Mouse (Mus musculus) left cerebral cortex, adult 18-20 months (tissue): ENCODE results near the gene Psen1. TPM values are rescaled to one million over a fixed set of nuclear protein-coding genes. Genes with fewer than 3 reads are reported as not detected.

Source experiments
- DNase-seq, 2 experiments: peaks; one replicate each; pipeline ENCODE4 v3.0.0; 2021 to 2022; ENCODE audit warnings: low spot score in 2 of 2, mixed read lengths in 1 of 2
- total RNA-seq, 2 experiments: library from RNA; stranded (reverse); gene quantifications; 2 replicates each; pipeline ENCODE4 v1.2.3; 2021

The Psen1 gene
- total RNA-seq, 2 experiments from 2014 or later = 59.4 to 72.0 TPM

DNA sequence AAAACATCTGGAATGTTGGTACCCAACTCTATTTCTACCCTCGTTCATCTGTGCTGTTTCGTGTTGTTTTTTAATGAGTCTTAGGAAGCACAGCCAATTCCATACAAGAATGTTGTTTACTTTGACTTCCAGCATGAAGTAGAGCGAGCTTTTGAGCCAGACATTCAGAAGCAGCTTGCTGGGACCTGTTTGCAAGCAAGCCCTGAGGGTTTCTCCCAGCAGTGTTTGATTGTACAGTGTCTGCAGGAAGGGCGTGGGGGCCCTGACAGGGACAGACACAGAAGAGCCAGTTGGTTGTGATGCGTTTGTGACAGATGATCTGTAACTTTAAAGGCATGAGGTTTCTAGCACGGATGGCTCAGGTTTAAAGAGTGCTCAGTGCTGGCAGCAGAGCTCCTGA is 33.3 kb downstream of the Psen1 start:
- DNase-seq = no peak

DNA sequence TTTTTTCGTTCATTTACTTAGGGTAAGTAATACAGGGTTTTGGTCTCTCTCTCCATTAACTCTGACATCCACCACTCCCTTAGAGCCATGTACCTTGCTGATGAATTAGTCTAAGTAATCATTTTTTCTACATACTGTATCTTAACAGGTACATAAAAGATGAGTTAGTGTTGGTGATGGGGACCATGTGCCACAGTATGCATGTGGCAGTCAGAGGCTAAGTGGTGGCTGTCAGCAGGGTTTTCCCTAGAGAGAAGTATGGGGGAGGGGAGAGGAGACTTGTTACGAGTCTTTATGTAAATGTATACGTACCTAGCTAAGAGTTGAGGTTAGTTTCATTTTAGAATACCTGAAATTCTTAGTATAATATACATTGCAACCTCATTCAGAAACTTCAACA is 35.1 kb downstream of the Psen1 start:
- DNase-seq = no peak

DNA sequence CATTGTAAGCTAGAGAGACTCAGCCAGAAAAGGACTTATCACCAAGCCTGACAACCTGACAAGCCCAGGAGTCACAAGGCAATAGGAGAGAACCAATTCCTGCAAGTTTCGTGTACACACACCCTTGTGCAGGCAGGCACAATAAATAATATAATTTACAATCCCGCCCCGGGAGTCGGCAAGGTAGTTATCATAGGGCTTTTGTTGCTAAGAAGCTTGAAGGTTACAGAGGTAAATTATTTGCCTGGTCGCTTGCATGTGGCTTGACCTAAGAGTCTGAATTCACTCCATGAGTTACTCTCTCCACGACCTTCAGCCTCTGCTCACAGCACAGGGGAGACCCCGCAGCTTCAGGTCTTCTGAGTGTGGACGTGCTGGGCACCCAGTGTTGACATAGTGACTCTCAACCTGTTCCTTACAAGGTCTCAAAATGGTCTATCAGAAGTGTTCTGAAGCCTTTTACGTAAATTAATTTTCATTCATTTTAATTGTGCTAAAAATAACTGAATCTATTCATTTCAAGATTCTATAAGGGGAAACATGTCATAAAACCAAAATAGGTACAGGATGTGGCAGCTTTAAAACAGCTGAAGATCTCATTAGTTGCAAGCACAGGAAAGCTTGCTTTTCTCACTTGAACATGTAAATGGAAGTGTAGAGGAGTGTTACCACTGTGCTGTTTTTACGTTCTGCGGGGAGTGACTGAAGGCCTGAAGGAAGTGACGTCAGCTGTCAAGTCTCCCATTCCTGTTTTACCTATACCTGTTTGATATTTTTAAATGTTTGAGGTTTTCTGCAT is 38.8 kb downstream of the Psen1 start:
- DNase-seq = no peak

DNA sequence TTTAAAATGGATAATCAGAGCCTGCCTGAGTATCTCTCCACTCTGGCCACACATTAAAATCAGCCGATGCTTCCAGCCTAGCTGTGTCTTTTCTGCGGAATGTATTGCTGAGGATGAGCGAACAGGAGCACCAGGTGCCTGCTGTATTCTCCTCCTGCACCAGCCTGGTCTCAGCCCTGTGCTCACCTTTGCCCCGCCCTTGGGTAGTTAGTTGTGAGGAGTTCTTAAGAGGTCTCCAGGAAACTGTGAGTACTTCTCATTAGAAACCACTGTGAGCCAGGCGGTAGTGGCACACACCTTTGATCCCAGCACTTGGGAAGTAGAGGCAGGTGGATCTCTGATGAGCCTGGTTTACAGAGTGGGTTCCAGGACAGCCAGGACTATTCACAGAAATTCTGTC is 44.3 kb downstream of the Psen1 start:
- no peak for DNase-seq

DNA sequence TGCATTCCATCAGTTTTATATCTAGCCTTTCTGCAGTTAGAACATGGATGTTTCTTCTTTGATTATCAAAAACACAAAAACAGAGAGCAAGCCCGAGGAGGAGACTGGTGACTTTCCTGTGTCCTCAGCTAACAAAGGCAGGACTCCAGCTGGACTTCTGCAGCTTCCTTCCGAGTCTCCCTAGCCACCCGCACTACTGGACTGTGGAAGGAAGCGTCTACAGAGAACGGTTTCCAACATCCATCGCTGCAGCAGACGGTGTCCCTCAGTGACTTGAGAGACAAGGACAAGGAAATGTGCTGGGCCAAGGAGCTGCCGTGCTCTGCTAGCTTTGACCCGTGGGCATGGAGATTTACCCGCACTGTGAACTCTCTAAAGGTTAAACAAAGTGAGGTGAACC is 46.1 kb downstream of the Psen1 start:
- DNase-seq = no peak

DNA sequence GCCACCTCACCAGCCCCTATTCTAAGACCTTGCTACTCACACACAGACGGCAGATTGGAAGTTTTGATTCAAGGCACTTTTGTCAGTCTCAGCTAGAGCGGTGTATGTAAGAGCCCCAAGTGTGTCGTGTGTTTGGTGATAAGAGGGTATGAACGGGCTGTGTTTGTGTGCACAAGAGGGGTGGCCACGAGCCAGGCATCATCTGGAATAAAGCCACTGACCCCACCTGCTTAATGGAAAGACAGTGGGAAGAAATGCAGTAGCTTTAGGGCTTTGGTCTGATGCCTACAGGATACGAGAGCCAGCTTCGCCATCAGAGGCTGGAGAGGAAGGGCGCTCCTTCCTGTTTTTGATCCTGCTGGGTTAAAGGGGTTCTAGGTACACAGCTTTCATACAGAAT is 48.3 kb downstream of the Psen1 start:
- DNase-seq = no peak

DNA sequence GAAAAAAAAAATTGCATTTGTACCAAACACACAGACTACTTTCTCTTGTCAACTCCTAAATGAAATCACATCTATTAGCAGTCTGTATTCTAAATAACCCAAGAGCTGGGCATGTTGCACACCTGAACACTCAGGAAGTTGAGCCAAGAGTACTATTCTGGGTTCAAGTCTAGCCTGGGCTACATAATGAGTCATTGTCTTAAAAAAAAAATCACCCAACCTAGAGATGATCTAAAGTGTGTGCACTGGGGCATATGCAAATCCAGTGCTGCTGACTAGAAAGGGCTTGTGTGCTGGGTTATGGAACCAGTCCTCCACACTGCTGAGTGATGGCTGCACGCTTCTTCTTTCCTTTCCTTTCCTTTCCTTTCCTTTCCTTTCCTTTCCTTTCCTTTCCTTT is 50.7 kb downstream of the Psen1 start:
- no peak for DNase-seq

DNA sequence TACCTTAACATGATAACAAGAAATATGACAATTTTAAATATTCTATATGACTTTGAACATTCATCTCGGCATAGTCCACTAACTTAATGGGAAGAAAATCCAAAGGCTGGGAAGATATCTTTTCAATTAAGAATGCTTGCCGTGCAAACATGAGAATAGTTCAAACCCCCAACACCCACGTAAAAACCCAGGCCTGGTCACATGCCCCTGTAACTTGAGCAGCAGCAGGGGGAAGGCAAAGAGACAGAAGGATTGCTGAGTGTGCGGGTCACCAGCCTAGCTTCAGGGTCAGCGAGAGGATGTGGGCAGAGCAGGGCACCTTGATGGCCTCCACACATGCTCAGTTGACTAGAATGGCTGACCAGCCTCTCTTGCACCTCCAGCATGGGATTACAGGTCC is 53.8 kb downstream of the Psen1 start:
- DNase-seq = no peak

DNA sequence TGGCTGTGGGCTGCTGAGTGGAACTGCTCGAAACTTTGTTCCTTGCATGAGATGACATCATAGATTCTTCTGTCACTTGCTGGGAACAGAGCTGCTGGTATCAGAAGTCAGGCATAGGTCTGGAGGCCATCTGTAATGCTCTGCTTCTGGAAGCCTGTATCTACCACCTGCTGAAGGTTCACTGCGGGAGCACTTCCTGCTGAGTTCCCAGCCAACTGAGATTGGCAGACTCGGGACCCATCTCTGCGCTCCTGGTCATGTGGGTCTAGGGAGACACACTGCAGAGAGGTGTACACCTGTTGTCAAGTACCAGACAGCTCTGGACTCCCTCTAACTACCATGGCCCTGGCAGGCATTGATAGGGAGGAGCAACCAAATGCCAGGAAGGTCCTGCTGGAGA is 54.9 kb downstream of the Psen1 start:
- no peak for DNase-seq

DNA sequence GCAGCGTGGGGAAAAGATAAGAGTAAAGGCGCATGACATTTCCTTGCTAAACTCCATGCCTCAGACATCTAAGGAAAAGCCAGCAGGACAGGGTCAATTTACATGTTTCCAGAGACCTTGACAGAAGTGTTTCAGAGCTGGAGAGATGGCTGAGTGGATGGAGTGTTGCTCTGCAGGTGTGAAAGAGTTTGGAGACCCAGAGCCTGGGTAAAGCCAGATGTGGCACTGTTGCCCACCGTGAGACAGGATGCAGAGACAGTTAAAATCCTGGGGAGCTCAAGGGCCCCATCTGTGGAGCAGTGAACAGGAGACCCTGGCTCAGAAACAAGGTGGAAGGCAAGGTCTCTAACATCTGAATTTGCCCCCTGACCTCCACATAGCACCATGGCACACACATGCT is 55.8 kb downstream of the Psen1 start:
- DNase-seq = no peak

DNA sequence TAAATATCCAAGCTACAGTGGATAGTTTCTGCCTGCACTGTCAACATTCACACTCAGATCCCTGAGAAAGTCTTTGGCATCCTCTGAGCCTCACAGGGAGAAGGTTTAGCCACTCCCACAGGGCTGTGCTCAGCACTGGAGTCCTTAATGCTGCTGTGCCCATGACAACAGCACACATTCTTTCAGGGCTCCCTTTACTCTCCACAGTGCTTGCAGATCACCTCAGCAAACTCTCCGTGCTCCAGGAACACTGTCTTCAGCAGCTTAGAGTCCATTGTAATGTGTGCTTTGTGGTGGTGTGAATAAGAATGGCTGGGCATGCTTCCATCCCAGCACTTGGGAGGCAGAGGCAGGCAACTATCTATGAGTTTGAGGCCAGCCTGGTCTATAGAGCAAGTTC is 61.2 kb downstream of the Psen1 start:
- DNase-seq = no peak

DNA sequence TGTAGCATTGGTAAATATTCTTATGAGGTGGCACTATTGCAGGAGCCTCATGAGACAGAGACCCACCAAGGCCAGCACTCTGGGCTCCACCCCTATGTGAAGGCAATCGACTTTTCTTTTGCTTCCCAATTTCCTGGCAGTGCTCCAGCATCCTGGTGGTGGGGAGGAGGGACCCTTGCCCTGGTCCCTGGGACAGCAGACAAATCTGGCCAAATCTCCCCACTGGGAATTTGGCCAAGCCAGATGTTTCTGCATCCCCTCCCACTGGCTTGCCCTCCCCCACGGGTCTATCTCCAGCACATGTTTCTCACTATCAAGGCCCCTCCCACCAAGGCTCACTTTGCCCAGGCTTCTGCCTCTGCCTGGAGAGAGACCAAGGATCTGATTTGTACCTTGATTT is 64.5 kb downstream of the Psen1 start:
- no peak for DNase-seq

DNA sequence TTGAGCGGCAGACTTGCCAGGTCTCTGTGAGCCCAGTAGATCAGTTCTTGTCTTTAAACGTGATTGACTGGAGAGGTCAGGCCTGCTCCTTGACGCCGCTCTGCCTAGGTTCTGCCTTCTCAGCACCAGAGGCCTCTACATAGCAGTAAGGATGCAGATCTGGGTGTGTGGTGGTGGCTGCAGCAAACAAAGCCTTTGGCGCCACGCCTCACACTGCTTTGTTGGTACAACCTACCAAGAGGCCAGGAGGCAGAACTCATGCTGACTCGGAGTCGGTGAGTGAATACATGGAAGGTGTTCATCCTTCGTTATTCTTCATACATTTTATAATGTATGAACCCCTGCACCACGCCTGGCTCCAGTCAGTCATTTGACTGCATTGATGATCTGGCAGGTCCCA is 70.8 kb downstream of the Psen1 start:
- no peak for DNase-seq

DNA sequence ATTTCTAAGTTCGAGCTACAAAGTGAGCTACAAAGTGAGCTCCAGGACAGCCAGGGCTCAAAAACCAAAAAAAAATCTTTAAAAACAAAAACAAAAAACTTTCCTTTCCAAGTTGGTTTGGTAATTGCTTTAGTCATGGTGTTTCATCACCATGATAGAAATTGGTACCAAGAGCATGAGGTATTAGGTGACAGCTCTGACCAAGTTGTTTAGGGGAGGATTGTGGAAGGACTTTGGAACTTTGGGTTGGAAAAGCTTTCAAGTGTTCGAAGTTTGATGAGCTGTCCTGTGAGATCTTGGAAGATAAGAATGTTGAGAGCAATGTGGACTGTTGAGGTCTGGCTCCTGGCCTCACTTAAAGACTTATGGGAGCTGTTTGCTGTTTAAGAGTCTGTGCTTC is 72.2 kb downstream of the Psen1 start:
- DNase-seq = no peak

DNA sequence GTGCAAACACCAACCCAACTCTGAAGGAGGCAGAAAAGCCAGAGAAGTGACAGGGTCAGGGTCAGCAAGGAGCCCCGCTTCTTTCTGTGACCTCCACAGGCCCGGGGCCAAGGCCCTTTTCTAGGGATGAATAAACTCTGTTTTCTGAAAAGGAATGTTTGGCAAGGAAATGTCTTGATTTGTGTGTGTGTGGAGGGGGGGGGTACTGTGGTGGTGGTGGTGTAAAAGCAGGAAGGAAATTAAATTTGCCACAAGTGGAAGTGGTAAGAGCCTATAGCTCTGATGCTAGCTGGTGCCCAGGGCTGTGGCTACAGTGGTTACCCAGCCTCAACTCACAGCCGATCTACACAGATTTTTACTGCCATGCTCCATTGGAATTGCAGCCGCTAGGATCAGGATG is 74.8 kb downstream of the Psen1 start:
- DNase-seq = no peak

DNA sequence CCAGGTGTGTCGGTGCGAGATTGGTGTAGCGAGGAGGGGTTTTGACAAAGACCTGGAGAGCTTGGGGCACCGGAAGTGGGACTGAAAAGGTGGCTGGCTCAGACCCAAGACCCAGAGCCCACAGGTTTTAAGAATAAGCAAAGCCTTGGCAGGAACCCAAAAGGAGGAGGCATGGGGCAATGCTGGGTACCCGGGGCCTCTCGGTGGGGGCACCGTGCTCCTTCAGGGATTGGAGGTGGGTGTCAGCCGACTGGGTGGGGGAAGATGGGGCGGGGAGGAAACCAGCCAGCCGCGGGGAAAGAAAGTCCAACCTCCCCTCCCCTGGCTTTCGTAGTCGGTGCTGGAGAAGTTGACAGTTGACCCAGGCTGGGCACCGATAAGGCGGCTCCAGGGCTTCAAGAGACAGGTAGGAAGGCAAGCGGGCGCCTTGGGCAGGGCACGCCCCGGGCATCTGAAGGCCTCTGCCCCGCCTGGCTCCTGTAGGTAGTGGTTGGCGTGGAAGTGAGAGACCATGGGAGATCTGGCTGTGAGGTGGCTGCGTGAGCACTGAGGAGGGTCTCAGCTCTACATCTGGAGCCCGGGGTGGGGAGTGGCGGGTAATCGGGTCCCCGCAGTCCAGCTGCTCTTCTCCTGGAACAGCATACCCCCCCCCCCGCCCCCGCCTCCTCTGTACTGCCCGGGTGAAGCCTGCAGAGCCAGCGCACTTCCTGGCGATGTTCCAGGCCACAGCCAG is 75.5 kb downstream of the Psen1 start, which contains the start of gene Papln:
Gene Papln, plus strand, starts transcription at position 324 of the 733 bp plus-strand sequence.
- no peak for DNase-seq

DNA sequence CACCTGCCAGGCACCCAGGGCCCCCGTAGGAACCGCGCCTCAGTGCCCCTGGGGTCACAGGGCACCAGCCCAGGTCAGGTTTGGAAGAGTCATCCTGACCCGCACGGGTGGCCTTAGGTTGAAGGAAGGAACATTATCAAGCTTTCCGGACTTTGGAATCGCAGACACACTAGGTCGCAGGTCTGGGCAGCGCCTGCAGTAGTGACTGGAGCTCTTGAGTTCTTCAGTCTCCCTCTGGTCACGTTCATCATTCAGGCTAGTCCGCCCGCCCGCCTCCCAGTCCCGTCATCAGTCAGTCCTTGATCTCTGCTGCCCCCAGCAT is 76.1 kb downstream of the Psen1 start:
- DNase-seq = no peak

DNA sequence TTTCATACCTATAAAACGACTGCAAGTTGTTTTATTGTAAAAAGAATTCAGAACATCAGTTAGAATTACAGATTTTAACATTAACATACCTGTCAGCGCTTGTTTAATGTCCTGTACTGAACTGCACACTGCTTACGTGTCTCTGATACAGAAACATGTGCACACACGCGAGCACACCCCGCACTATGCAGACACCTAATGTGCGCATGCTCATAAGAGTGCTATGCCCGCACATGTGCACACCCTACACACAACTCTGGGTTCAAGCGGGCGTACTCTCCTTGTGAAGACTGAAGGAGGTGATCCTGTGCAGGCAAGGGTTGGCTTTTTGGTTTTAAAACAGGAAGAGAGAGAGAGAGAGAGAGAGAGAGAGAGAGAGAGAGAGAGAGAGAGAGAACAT is 76.6 kb downstream of the Psen1 start:
- DNase-seq = no peak

DNA sequence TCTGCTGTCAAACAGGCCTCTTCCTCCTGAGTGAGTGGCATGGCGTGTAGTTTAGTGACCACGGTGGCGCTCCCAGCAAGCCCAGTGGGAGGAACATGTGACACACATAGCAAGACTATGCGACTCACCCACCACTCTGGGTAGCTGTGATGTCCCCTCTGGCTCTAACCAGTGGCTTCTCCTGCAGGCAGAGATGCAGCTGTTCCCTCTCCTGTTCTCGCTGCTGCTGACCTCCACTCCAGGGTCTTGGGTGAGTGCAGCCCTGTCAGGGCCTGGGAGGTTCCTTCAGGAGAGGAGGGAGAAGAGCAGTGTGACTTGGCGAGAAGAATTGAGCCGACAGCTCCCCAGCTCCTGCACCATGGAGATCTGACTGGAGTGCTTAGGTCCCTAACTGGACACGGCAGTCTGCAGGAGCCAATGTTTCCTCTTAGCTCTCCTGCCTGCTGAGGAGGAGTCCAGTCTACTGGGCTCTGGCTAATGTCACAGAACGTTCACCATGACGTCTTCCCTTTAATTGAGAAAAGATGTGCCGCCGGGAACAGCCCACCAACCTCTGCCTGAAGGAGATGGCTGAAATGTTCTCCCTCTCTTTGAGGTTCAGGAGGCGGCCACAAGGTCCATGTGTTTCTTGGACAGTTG is 78.1 kb downstream of the Psen1 start:
- no peak for DNase-seq

DNA sequence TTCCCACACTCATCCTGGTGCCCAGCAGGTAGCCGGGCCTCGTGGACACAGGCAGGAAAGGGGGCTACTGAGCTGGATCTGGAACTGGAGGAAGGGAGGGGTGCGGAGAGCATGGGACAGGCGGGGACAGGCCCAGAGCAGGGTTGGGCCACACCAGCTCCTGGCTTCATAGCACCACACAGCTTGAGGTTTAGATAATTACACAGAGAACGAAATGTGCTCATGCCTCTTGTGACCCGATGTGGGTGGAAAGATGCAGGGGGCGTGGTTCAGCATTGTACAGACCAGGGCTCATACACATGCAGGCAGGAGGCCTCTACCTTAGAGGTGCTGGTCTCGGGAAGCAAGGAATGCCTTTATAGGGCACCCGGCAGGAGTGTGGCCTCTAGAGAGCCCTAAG is 79.9 kb downstream of the Psen1 start:
- no peak for DNase-seq

DNA sequence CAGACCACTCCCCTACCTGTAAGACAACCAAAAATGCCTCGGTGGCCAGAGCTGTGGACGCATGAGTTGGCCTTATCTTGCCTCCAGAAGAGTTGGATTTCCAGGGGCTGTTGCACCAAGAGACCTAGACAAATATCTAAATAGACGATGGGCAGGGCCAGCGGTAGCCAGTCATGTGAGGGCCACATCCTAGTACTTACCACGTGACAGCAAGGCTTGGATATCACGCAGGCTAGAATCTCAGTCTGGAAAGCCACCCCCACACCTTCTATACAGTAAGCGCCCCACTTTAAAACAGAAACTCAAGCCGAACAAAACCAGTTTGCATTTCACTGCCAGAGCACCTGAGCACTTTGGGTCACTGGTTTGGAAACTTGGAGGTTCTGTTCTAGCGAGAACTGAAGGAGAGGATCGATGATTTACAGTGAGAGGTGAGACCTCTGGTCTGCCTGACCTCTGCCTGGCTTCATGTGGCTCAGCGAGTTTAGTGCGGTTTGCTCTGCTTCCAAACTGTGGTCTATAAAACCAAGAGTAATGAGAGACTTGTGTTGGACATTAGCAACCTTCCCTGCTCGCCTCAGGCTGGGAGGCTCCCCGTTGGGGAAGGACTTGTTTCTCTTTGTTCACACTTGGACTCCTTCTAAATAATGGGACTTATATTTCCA is 80.4 kb downstream of the Psen1 start:
- DNase-seq = no peak
